Mouse (Mus musculus): ENCODE results near the gene Ppp2r5b.

Ppp2r5b gene

GRCm38 (mm10) chr19:6234337-6235083 lies 1.2 kb downstream of the Ppp2r5b start:
- DNase-seq (ENCODE audit: low spot score) = peak; percentile 54

- DNase-seq (ENCODE audit: low spot score) = no peak
These were observed 2.0 kb downstream of the Ppp2r5b start for GRCm38 (mm10) chr19:6233647-6234046.

GRCm38 (mm10) chr19:6231036-6231435 lies 4.6 kb downstream of the Ppp2r5b start:
- DNase-seq (ENCODE audit: low spot score) = no peak

GRCm38 (mm10) chr19:6230411-6230810 lies 5.3 kb downstream of the Ppp2r5b start:
- no peak for DNase-seq (ENCODE audit: low spot score)

- DNase-seq (ENCODE audit: low spot score) = no peak
These were observed 7.8 kb downstream of the Ppp2r5b start for GRCm38 (mm10) chr19:6227864-6228263.

GRCm38 (mm10) chr19:6226763-6227162 lies 8.9 kb downstream of the Ppp2r5b start:
- no peak for DNase-seq (ENCODE audit: low spot score)

GRCm38 (mm10) chr19:6226135-6226534 lies 9.5 kb downstream of the Ppp2r5b start, which contains the start of gene Gpha2:
TSS of gene Gpha2 (plus strand) at chr19:6226380.
- DNase-seq (ENCODE audit: low spot score) = no peak

- no peak for DNase-seq (ENCODE audit: low spot score)
These were observed 17.1 kb downstream of the Ppp2r5b start for GRCm38 (mm10) chr19:6218606-6219005.

- DNase-seq (ENCODE audit: low spot score) = no peak
These were observed 19.5 kb downstream of the Ppp2r5b start for GRCm38 (mm10) chr19:6216046-6216705.

- DNase-seq (ENCODE audit: low spot score) = no peak
These were observed 29.0 kb downstream of the Ppp2r5b start for GRCm38 (mm10) chr19:6206716-6207115.

- no peak for DNase-seq (ENCODE audit: low spot score)
These were observed 31.4 kb downstream of the Ppp2r5b start for GRCm38 (mm10) chr19:6204265-6204664.

GRCm38 (mm10) chr19:6184131-6184530 lies 51.5 kb downstream of the Ppp2r5b start, which contains the start of gene Majin:
TSS of gene Majin (plus strand) at chr19:6184388.
- DNase-seq (ENCODE audit: low spot score) = no peak

- DNase-seq (ENCODE audit: low spot score) = peak; percentile 93
These were observed 53.1 kb downstream of the Ppp2r5b start for GRCm38 (mm10) chr19:6182534-6182933.

GRCm38 (mm10) chr19:6181629-6182028 lies 54.0 kb downstream of the Ppp2r5b start:
- peak; percentile 42 for DNase-seq (ENCODE audit: low spot score)

GRCm38 (mm10) chr19:6178775-6179174 lies 56.9 kb downstream of the Ppp2r5b start:
- no peak for DNase-seq (ENCODE audit: low spot score)
